Mouse (Mus musculus): Measurements from ENCODE around the gene Unc80. TPM values are rescaled to one million over a fixed set of nuclear protein-coding genes. Genes with fewer than 3 reads are reported as not detected.

Gene Unc80
- polyA plus RNA-seq (2014; fragmentation: Illumina TruSeq; extraction: RNeasy Lipid Tissue Mini Kit (QIAGEN cat#74804); ENCODE audit: low read depth, low replicate concordance) = 0.11 TPM

GRCm38 (mm10) chr1:66467821-66468703, at the start of gene Unc80:
Unc80 (plus strand) TSS chr1:66468367.

DNA sequence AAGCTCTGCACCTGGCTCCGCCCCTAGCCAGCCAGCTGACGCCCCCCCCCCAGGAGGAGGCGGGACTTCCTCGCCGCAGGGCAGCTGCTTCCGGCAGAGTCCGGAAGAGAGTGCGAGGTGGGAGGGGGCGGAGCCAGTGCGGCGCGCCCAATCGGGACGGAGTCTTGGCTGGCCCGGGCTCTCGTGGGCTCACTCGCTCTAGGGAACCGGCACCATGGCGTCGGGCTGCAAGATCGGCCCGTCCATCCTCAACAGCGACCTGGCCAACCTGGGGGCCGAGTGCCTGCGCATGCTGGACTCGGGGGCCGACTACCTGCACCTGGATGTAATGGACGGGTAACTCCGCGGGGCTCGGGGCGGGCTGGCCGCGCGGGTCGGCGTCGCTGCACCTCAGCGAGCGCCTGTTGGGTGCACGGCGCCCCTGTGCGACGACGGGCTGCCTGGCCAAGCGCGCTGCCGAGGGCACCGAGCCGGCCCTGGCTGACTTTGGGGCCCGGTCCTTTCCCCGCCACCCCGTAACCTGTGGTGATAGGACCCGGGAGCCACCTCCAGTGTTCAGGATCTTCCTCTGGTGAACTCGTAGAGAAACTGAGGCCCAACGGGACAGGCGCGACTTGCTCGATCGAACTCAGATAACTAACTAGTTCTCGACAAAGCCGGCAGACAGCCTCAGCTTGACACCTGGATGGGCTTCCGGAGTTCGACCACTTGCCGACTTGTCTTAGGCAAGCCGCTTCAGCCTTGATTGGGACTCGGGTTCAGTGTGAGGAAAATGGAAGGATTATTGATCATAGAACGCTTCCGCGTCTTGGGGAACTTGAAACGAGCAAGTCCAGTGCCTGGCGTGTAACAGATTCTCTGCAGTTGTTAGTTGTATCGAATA, 232.8 kb downstream of the Unc80 start, which contains the start of gene Rpe:
Gene Rpe (plus strand): TSS at position 139 of the 883 bp plus-strand sequence.

Other genes with a start within 250 kb of the Unc80 start
- gene Rpe, start 232.5 kb downstream of the Unc80 start, polyA plus RNA-seq (2014; fragmentation: Illumina TruSeq; extraction: RNeasy Lipid Tissue Mini Kit (QIAGEN cat#74804); ENCODE audit: low read depth, low replicate concordance) = 36.3 TPM

All from adipose tissue, adult 10 weeks (tissue).